Mouse (Mus musculus) telencephalon, adult 2 months (tissue): ENCODE data around the gene Irak2.

Experiments
- DNase-seq: peaks from one replicate; pipeline ENCODE4 v3.0.0-alpha.2; 2011; ENCODE audit warnings: low read depth, low spot score

The Irak2 gene

GRCm38 (mm10) chr6:113638302-113639040, at the start of gene Irak2:
TSS of gene Irak2 (plus strand) at chr6:113638467.
- DNase-seq = peak; percentile 74

DNA sequence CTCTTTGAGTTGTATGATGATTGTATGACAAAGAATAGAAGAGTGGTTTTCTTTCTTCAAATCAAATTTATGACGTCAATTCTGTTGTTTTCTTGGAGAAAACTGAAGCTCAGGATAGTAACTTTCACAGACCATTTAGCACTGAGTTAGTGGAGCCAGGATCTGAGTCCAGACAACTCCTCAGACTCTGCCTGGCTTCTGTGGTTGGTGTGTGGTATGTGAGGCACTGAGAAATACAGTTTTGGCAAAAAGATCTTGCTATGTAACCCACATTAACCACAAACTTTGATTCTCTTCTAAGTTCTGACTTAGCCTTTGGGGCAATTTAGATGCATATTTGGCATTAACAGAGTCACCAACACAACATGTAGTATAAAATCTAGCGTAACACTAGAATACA, 45.6 kb upstream of the Irak2 start:
- DNase-seq = no peak

GRCm38 (mm10) chr6:113597945-113598344, 40.3 kb upstream of the Irak2 start:
- DNase-seq = no peak

DNA sequence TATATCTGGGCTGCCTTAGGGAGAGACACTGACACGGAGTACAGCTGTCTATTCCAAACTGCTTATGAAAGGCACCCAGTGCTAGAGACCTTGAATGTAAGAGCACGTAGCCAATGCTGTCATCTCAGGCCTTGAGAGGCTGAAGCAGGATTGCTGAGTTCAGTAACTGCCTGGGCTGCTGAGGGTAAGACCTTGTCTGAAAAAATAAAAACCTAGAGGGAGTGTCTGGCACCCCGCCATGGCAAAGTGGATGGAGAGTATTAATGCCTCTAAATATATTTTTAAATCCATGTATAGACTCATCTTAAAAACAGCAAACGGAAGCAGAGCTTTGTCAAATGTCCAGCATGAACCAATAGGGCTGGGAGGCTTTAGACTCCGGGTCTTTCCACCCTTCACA, 38.4 kb upstream of the Irak2 start:
- DNase-seq = no peak

DNA sequence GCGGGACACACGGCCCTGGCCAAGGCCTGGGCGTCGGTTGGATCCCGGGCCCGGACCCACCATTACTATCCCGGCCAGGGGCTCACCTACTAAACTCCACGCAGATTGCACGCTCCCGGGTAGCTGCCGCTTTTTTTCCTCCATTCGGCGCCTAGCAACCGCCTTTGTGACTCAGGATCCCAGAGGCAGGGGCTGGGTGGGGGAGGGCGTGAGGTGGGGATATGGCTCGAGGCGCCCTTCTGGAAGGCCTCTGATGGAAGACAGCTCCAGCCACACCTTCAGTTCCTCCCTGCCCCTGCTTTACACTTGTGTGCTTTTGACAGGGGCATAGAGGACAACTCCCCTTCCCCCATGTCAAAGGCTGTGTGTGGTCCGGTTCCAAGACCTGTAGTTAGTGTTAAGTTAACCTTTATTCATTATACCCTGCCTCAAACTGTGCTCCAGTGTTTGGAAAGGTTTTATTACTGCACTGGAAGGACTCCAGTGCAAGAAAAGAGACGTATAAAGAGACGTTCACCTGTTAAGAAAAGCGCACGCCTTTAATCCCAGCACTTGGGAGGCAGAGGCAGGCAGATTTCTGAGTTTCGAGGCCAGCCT, 37.6 kb upstream of the Irak2 start, which contains the start of gene Fancd2os:
Gene Fancd2os (minus strand): TSS at position 173 of the 597 bp plus-strand sequence.
- DNase-seq = no peak

- no peak for DNase-seq
Observed at GRCm38 (mm10) chr6:113602821-113603220, 35.4 kb upstream of the Irak2 start.

DNA sequence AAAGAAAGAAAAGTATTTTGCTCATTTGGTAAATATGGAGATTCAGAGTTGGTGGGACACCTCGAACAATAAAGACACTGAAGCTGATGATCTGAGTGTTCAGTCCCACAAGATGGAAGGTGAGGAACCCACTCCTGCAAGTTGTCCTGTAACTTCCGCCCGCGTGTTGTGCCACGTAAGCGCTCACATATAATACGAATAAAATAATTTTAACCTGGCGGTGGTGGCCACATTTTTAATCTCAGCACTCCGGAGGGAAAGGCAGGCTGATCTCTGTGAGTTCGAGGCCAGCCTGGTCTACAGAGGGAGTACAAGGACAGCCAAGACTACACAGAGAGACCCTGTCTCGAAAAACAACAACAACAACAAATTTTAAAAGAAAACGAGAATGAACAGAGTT, 34.3 kb upstream of the Irak2 start:
- no peak for DNase-seq

GRCm38 (mm10) chr6:113604432-113605223, 33.6 kb upstream of the Irak2 start, which contains the start of gene Brk1:
TSS of gene Brk1 (plus strand) at chr6:113604772.
- DNase-seq = peak; percentile 87

DNA sequence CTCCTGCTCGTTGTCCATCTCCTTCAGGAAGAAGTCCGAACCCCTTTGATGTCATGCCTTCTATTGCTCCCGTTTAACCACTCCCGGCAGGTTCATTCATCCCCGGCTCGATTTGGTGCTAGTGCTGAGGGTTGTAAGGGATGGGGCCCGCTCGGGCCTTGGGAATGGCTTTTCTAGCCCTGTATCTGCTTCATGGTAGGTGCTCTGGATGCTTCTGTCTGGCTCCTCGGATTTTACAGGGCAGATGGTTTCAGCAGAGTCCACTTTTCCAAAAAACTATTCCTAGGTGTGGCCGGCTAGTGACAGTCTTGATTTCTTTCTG, 33.1 kb upstream of the Irak2 start:
- DNase-seq = no peak

- no peak for DNase-seq
Observed at GRCm38 (mm10) chr6:113608871-113609270, 29.4 kb upstream of the Irak2 start.

DNA sequence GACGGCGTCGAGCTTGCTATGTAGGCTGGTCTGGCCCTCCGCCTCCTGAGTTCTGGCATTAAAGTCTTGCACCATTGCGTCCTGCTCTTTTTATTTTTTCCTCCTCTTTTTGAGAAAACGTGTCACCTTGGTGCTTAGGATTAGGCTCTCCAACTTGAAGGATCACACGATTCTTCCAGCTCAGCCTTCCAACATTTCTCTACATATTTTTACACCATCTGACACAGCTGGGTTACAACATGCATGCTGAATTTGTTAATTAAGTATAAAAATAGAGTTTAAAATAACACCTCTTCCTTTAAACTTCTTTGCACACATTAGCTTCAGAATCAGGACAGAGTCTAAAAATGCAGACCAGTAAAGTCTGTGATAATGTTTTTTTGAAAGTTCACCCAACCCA, 29.0 kb upstream of the Irak2 start:
- DNase-seq = peak; percentile 84

DNA sequence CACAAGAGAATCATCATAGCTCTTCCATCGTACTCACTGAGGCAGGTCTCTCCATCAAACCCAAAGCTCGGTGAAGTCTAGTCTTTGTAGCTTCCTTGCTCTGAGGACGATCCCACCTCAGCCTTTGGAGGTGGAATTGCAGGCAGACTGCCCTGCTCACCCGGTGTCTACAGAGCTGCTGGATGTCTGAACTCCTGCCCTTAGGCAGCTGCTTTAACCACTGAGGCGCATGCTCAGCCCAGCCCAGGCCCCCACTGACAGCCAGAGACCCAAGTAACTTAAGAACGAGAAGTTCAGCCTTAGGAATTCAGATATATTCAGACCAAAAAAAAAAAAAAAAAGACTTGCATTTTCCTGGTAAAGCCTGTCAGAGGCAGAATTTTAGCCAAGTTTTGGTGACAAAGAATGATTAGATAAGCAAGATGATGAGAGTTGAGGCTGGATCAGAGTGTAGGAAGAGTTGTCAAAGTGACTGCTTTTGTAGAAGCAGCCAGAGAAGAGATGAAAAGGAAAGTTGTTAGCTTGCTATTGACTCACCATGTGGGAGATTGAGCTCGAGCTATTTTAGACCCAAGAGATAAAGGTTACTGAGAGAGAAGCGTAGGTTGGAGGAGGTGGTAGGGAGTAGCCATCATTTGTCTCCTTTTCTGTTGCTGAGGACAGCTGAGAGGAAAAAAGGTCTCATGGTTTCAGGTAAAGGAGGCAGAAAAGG, 25.9 kb upstream of the Irak2 start:
- DNase-seq = peak; percentile 93

- peak; percentile 55 for DNase-seq
Observed at GRCm38 (mm10) chr6:113614152-113614551, 24.1 kb upstream of the Irak2 start.

DNA sequence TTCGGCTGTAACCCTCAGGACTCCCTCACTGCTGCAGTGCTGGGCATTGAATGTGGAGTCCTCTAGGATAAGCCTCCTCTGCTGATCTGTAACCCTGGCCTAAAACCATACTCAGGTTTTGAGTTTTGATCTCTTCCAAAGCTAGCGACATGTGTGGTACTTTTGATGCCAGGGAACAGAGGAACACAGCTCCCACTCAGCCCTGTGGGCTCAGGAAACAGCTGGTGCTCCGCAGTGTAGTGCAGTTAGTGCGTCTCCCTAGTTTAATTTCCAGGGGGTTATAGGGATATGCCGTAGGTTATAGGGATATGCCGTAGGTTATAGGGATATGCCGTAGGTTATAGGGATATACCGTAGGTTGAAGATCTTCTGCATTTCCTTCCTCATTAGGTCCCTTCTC, 23.3 kb upstream of the Irak2 start:
- DNase-seq = peak; percentile 70

DNA sequence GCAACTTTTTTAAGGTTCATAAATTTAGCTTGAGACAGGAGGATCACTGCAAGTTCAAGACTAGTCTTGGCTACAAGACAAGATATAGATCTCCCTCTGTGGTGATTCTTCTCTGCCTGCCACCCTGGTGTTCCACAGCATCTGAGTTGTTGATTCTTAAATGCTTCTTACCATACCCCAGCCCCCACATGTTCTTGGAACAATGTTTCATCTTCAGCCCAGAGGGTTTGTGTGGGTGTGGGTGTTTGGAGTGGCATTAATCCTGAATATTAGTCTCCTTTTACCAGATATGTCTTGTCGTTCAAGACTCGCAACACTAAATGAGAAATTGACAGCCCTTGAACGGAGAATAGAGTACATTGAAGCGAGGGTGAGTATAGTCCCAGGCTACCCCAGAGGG, 22.8 kb upstream of the Irak2 start:
- DNase-seq = no peak

GRCm38 (mm10) chr6:113623386-113623785, 14.9 kb upstream of the Irak2 start:
- DNase-seq = no peak

DNA sequence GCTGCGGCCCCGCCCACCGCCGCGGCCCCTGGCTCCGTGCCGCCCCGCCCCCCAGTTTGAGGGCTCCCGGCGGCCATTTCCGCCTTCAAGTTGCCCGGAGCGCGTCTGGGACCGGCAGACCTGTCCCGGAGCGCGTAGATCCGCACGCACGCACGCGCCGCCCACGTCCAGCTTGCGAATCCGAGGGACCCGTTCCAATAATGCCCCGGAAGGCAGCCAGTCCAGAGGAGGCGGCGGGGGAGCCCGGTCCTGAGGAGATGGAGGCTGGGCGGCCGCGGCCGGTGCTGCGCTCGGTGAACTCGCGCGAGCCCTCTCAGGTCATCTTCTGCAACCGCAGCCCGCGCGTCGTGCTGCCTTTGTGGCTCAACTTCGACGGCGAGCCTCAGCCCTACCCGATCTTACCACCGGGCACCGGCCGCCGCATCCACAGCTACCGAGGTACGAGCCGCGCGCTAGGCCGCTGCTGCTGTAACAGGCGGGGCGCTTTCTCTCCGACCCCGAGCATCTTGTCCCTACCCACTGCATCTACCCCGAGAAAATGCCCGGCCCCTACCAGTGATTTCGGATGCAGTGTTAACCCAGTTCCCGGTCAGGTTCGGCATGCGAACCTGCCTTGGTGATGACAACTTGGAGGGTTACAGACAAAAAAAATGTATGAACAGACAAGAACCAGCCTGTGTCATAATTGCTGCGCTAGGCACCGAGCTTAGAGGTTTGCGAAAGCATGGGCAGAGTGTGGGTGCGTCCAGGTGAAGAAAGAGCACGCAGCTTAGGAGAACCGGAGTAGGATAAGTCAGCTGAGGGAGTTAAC, 14.1 kb upstream of the Irak2 start, which contains the start of gene Vhl:
Gene Vhl (plus strand): TSS at position 19 of the 811 bp plus-strand sequence.
- no peak for DNase-seq

DNA sequence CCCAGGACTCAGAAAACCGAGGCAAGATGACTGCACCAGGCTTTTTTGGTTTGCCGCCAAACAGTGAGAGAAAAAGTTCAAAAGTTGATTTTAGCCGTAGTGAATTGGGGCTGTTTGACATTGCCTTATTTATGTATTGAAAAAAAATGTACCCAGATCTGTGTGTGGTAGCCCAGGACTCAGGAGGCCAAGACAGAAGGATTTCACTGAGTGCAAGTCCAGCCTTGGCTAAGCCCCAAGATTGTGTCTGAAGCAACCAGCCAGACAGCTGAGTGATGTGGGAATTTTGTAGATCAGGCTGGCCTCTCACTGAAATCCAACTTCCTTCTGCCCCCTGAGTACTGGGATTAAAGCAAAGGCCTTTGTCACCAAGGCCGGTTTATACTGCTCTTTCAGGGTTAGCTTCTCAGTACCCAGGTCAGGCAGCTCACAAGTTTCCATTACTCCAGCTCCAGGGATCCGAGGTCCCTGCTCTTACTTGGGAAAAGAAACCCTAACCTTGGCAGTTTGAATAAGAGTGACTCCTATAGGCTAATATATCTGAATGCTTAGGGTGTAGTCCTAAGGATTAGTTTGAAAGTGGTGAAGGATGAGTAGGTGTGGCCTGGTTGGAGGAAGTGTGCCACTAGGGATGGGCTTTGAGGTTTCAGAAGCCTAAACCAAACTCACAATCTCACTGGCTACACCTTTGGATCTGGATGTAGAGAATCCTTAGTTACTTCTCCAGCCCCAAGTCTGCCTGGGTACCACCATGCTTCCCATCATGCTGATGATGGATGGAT, 13.1 kb upstream of the Irak2 start:
- no peak for DNase-seq

DNA sequence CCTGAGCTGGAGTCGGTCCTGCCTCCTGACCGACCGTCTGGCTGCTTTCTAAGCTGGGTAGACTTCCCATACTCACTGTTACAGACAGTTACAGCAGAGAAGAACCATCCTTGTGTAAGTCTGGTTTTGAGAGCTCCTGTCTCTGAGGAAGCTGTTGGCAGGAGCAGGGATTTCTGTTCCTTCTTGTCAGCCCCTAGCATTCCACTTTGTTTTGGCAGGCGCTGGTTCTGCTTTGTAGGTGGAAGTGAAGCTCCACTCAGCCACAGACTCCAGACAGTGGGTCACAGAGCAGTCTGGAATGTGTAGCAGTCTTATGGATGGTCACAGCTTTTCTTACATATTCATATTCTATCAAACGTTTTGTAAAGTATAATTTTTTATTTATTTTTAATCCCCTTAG, 7.9 kb upstream of the Irak2 start:
- DNase-seq = no peak

DNA sequence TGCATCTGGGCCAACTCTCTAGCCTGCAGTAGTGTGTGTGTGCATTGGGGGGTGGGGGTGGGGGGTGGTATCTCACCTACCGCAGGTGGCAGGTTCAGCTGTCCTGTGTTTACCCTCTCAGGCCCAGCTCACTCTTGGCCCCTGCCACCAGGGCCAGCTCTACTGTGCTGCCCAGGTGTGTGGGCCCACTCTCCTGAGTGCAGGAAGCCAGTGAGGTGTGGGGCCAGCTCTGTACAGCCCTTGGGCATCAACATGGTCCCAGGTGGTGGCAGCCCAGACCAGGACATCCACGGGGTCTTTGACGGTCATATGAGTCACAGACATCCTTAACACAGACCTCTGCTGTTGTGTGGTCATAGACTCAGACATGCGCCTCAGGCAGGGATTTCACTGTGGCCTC, 5.4 kb upstream of the Irak2 start:
- DNase-seq = no peak
